Mouse (Mus musculus) erythroblast, embryonic 14.5 days (primary cell): ENCODE measurements around the gene Prmt2.

Experiments
- GATA1 ChIP-seq: IDR thresholded peaks from 2 replicates; pipeline ENCODE4 v1.6.1; 2012; ENCODE audit warnings: low read length, inconsistent platforms, mixed read lengths
- TAL1 ChIP-seq: IDR thresholded peaks from 3 replicates; pipeline ENCODE4 v1.6.1; 2012; ENCODE audit warnings: low read length, inconsistent platforms, mixed read lengths

DNA sequence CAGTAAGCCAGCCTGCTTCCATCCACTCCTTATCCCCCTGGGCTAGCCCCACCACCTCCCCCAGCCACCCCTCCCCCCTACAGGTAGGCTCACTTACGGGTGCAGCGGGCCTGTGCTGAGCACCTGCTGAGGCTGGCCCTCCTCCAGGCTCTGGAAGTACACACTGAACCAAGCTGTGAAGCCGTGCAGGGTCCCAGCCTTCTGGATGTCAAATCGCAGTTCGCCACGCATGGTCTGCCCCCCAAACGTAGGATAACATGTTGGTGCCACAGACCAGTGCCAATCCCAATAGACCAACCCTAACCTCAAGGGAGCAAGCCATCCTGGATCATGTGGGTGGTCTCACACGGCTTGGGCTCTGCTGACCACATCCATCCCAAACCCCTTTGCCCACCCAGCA, 28.4 kb downstream of the Prmt2 start:
- TF ChIP-seq GATA1 (no peak), TAL1 (no peak)
